Mouse (Mus musculus) hindbrain, embryonic 16.5 days (tissue): Measurements from ENCODE around the gene Gm3646. TPM values are rescaled to one million over a fixed set of nuclear protein-coding genes. Genes with fewer than 3 reads are reported as not detected.

Experiments
- ATAC-seq: fragments of 200-750 bp; cut with Nextera tagmentation; 2 replicates; pipeline ENCODE4 v1.8.0; 2017; ENCODE audit warnings: moderate TSS enrichment, moderate library complexity
- H3K27ac ChIP-seq: fragments of 300-500 bp; sonication (generic); 2 replicates; pipeline ENCODE4 v1.5.1; 2014; ENCODE audit warnings: low read depth, mild to moderate bottlenecking, control low read depth, low read length, moderate library complexity
- H3K27me3 ChIP-seq: fragments of 300-500 bp; sonication (generic); replicated peaks from 2 replicates; pipeline ENCODE4 v1.6.1; 2014; ENCODE audit warnings: low read length; ENCODE audit not compliant: control insufficient read depth, insufficient read depth
- H3K36me3 ChIP-seq: fragments of 300-500 bp; sonication (generic); 2 replicates; pipeline ENCODE4 v1.6.1; 2014; ENCODE audit warnings: mild to moderate bottlenecking, low read length, moderate library complexity, mixed read lengths; ENCODE audit not compliant: control insufficient read depth, insufficient read depth
- H3K4me1 ChIP-seq: fragments of 300-500 bp; sonication (generic); 2 replicates; pipeline ENCODE4 v1.6.1; 2014; ENCODE audit warnings: low read depth, low read length; ENCODE audit not compliant: control insufficient read depth, insufficient read depth
- H3K4me2 ChIP-seq: fragments of 300-500 bp; sonication (generic); 2 replicates; pipeline ENCODE4 v1.6.1; 2014; ENCODE audit warnings: mild to moderate bottlenecking, low read length, control low read depth, moderate library complexity
- H3K4me3 ChIP-seq: fragments of 300-500 bp; sonication (generic); 2 replicates; pipeline ENCODE4 v1.5.1; 2014; ENCODE audit warnings: mild to moderate bottlenecking, low read length, control low read depth, moderate library complexity
- H3K9ac ChIP-seq: fragments of 300-500 bp; sonication (generic); 2 replicates; pipeline ENCODE4 v1.6.1; 2014; ENCODE audit warnings: low read depth, mild to moderate bottlenecking, control low read depth, low read length, moderate library complexity
- H3K9me3 ChIP-seq: fragments of 300-500 bp; sonication (generic); 2 replicates; pipeline ENCODE4 v1.6.1; 2014; ENCODE audit warnings: mild to moderate bottlenecking, low read length, moderate library complexity; ENCODE audit not compliant: control insufficient read depth
- WGBS: fragments of 180-500 bp; shearing (Covaris S2); extraction: QIAGEN DNeasy Blood & Tissue Kit; methylation state at CpG from one replicate; pipeline ENCODE4 v1.1.7; 2014; 5-methylcytosine and 5-hydroxymethylcytosine counted together
- polyA plus RNA-seq: library from polyadenylated mRNA; unstranded; fragments of >200 nt; fragmentation: Nextera tagmentation; extraction: Ambion mirVana; gene quantifications from 2 replicates; pipeline ENCODE4 v1.2.1, GENCODE M21; 2015

Gm3646 gene
- polyA plus RNA-seq, 1 experiment from 2014 or later: not detected

DNA sequence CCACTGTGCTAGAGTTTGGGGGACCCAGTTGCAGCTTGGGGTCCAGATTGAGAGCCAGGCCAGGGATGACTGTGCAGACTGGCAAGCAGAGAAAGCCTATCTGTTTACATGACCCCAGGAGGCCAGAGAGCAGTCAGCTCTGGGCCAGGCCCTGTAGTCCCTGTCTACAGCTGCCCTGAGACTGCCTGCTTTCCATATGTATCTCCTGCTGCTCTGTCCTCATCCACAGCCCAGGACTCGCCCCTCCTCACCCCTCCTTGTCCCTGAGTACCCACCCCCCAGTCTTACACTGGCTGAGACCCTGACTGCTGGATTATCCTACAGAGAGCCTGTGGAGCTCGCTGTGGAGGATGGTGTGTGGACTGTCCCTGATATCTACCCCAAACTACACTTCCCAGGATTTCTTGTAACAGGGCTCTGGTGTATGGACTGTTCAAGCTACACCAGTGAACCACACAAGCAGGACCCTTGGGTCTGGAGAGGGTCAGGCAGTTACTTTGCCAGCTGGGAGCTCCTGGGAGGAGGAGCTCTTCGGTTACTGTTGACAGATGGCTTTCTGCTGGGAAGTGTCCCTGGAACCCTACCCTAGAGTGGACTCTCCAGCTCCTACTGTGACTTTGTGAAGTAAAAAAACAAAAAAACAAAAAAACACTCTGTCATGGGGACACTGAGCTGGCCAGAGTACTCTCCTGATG, 32.6 kb downstream of the Gm3646 start:
- Histone ChIP-seq H3K4me3 (no peak overlapping the region), H3K27ac (peak overlapping the region; percentile 21; the same call in 1 of the 2 replicates), H3K4me1 (peaks cover 4% of the 10 kb centered on the region; the same call in 1 of the 2 replicates), H3K27me3 (no peaks in the 10 kb centered on the region), H3K36me3 (no peaks in the 10 kb centered on the region), H3K4me2 (no peak overlapping the region), H3K9me3 (peaks cover 2% of the 10 kb centered on the region; the same call in 1 of the 2 replicates), H3K9ac (no peak overlapping the region)
- WGBS: 6% methylated on average over 3 of the region's 3 CpGs
- ATAC-seq: peak; percentile 73

GRCm38 (mm10) chr1:39770436-39770835, 34.7 kb downstream of the Gm3646 start:
- peaks cover 4% of the 10 kb centered on the region; the same call in 1 of the 2 replicates for H3K4me1 ChIP-seq
- ATAC-seq: peak; percentile 28; the same call in 1 of the 2 replicates
- no peaks in the 10 kb centered on the region for H3K36me3 ChIP-seq
- peaks cover 2% of the 10 kb centered on the region; the same call in 1 of the 2 replicates for H3K9me3 ChIP-seq
- H3K27ac ChIP-seq: peak overlapping the region; percentile 55
- H3K4me3 ChIP-seq: no peak overlapping the region
- H3K27me3 ChIP-seq: no peaks in the 10 kb centered on the region
- WGBS: 56% methylated on average over 5 of the region's 5 CpGs
- H3K4me2 ChIP-seq: no peak overlapping the region
- H3K9ac ChIP-seq: no peak overlapping the region

DNA sequence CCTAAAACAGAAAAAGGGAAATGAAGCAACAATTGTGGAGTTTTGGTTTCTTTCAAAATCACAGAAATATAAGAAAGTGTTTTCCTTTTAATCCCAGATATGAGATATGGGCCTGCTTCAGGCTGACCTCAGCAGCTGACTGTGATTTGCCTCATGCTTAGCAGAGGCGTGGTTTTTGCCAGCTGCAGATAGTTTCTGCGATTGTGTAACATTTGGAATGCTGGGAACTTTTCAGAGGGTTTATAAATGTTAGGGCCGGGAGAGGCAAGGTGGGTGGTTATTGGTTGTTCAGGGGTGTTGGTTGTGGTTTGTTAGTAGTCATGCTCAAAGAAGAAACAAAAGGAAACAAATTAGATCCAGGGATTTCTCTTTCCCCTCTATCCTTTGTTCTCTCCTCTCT, 37.1 kb downstream of the Gm3646 start:
- no peak for ATAC-seq
- Histone ChIP-seq H3K27me3 (no peaks in the 10 kb centered on the region), H3K36me3 (no peaks in the 10 kb centered on the region), H3K27ac (no peak overlapping the region), H3K4me1 (0 out of 2 replicates have a peak, but pooled peaks cover under 1% of the 10 kb centered on the region), H3K4me2 (no peak overlapping the region), H3K9ac (no peak overlapping the region), H3K9me3 (peaks cover 2% of the 10 kb centered on the region; the same call in 1 of the 2 replicates), H3K4me3 (no peak overlapping the region)
- 82% methylated on average over 3 of the region's 3 CpGs for WGBS

DNA sequence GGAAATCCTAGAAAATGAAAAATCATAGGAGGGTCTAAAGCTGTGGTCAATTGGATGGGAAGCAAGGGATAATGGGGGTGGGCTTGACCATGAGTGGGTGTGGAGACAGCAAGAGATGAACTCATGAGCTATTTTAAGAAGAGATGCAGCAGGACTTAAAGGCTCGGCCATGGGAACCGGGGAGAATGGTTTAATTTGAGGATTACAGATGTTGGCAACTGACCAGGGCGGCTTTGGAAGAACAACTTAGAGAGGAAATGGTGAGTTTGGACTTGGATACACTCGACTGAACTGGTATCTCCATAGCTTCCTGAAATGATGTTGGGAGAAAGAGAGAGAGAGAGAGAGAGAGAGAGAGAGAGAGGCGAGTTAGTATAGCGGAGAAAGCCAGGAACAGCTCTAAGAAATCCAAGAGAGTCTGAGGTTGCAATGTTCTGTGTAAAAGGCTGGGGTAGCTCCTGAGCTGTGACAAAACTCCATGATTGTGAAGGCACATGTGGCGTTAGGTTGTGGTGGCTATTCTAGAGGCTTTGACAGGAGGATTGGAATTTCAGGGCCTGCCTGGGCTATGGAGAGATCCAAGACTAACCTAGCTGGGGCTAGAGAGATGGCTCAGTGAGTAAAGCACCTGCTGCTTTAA, 39.2 kb downstream of the Gm3646 start:
- Histone ChIP-seq H3K4me2 (no peak overlapping the region), H3K4me3 (no peak overlapping the region), H3K4me1 (peaks cover 15% of the 10 kb centered on the region), H3K27ac (no peak overlapping the region), H3K27me3 (no peaks in the 10 kb centered on the region), H3K9ac (no peak overlapping the region), H3K36me3 (no peaks in the 10 kb centered on the region), H3K9me3 (peaks cover 2% of the 10 kb centered on the region; the same call in 1 of the 2 replicates)
- ATAC-seq: no peak
- 83% methylated on average over 7 of the region's 7 CpGs for WGBS

- Histone ChIP-seq H3K27me3 (no peaks in the 10 kb centered on the region), H3K4me2 (peak overlapping the region; percentile 39), H3K9me3 (no peaks in the 10 kb centered on the region), H3K4me3 (no peak overlapping the region), H3K36me3 (no peaks in the 10 kb centered on the region), H3K4me1 (peaks cover 16% of the 10 kb centered on the region), H3K27ac (peak overlapping the region; percentile 73), H3K9ac (no peak overlapping the region)
- peak; percentile 75 for ATAC-seq
- 3% methylated on average over 10 of the region's 10 CpGs for WGBS
Measured at GRCm38 (mm10) chr1:39762025-39762370, 43.1 kb downstream of the Gm3646 start.

GRCm38 (mm10) chr1:39761211-39762024, 43.7 kb downstream of the Gm3646 start:
- Histone ChIP-seq H3K4me2 (peak overlapping the region; percentile 39), H3K9me3 (no peaks in the 10 kb centered on the region), H3K4me1 (peaks cover 16% of the 10 kb centered on the region), H3K27me3 (no peaks in the 10 kb centered on the region), H3K9ac (peak overlapping the region; percentile 25; the same call in 1 of the 2 replicates), H3K27ac (peak overlapping the region; percentile 73), H3K4me3 (no peak overlapping the region), H3K36me3 (no peaks in the 10 kb centered on the region)
- ATAC-seq: peak; percentile 69
- WGBS: 4% methylated on average over 22 of the region's 22 CpGs

DNA sequence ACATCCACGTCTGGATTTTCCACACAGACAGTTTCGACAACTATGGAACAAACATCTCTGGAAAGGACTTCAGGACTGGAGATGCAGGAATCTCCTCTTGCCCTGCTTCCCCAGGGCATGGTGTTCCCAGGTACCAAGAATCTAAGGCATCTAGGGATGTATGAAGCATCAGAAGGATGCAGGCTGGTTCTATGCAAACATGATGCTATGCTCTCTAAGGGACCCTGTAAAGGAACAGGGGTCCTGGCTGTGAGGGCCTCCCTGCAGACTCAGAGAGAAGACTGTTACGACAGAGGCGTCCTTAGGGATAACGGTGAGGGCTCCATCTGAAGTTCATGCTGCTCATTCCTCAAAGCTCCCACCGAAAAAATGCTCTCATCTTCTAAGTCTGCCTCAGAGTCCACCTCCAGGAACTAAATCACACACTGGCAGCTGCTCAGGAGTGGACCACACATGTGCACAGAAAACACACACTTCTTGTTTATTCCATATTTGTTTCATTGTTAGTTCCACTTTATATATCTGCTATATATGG, 44.9 kb downstream of the Gm3646 start:
- Histone ChIP-seq H3K27ac (no peak overlapping the region), H3K4me1 (peaks cover 16% of the 10 kb centered on the region), H3K27me3 (no peaks in the 10 kb centered on the region), H3K4me2 (no peak overlapping the region), H3K4me3 (no peak overlapping the region), H3K9ac (no peak overlapping the region), H3K36me3 (no peaks in the 10 kb centered on the region), H3K9me3 (no peaks in the 10 kb centered on the region)
- 72% methylated on average over 6 of the region's 6 CpGs for WGBS
- no peak for ATAC-seq

DNA sequence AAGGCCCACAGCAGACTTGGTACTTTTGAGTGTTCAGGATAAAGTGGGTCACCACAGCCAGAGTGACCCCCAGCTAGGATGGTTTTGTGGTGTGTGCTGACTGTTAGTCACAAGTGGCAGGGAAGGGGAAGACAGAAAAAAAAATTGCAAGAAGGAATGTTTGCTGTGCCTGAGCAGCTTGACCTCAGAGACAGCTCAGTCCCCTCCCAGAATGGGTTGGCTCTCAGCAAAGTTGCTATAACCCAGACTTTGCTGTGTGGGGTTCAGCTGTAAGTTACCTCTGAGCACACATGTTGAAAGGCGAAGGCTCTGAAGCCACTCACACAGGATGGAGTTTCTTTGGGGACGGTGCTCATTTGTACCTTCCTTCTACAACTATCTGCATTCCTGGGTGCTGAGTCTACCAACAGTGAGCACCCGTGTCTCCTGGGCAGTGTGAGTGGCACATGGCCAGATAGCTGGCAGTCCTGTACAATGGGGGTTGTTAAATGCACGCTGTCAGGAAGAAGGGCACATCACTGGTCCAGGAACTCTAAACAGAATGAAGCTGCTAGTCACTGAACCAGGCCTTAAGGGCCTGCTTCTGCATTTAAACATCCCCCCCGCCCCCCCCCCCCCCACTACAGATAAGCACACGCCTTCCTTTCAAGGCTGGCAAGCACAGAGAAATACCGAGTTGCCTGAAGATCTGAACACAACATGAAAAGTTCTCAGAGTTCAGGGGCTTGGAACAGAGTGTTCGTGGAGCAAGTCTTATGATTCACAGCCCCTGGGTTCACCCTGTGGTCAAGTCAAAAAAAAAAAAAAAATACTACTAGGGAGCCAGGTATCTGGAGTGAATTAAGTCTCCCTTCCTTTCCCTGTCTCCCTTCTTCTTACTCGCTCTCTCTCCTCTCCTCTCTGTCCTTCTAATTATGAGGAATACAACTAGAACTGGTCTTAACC, 45.6 kb downstream of the Gm3646 start:
- no peaks in the 10 kb centered on the region for H3K36me3 ChIP-seq
- no peak overlapping the region for H3K4me2 ChIP-seq
- H3K9me3 ChIP-seq: no peaks in the 10 kb centered on the region
- H3K9ac ChIP-seq: no peak overlapping the region
- no peak overlapping the region for H3K27ac ChIP-seq
- H3K4me1 ChIP-seq: peaks cover 16% of the 10 kb centered on the region
- no peak overlapping the region for H3K4me3 ChIP-seq
- WGBS: 57% methylated on average over 9 of the region's 9 CpGs
- peak; percentile 50; the same call in 1 of the 2 replicates for ATAC-seq
- H3K27me3 ChIP-seq: no peaks in the 10 kb centered on the region
